Mouse (Mus musculus) pancreas, adult 10 weeks (tissue): Measurements from ENCODE around the gene Hus1. TPM values are rescaled to one million over a fixed set of nuclear protein-coding genes. Genes with fewer than 3 reads are reported as not detected.

Source experiments
- polyA plus RNA-seq: library from polyadenylated mRNA; stranded (reverse); fragments of 350-450 nt; fragmentation: Illumina TruSeq; extraction: RNeasy Lipid Tissue Mini Kit (QIAGEN cat#74804); gene quantifications from one replicate; pipeline ENCODE4 v1.2.3, GENCODE M21; 2015; ENCODE audit warnings: low read depth, low replicate concordance; ENCODE audit not compliant: insufficient read depth

Hus1 gene
- 2.9 TPM for polyA plus RNA-seq

GRCm38 (mm10) chr11:9010853-9011339 is at the start of gene Hus1:
Gene Hus1 (minus strand): TSS chr11:9011191.

DNA sequence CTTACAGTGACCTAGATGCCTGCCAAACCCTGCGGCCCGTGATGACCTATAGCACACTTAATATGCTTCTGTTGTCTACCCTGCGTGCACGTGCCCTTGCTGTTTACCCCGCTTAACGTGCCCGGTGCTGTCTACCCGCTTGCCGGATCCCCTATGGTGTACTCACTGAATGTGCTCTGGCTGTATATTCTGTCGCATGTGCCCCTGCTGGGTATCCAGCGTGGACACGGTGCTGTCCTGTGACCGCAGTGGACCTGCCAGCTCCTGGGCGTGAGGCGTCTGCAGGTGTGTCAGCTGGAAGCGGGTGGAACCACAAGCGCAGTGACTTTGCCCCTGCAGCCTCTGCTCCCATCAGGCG is 37.7 kb upstream of the Hus1 start, which contains the start of gene Sun3:
Sun3 (minus strand) TSS at position 289 of the 358 bp plus-strand sequence.

GRCm38 (mm10) chr11:9048011-9048702 is 37.2 kb upstream of the Hus1 start, which contains the start of gene Gm11992:
Gene Gm11992 (plus strand): TSS chr11:9048594.

GRCm38 (mm10) chr11:8973166-8973565 is 37.8 kb downstream of the Hus1 start, which contains the start of gene Pkd1l1:
Gene Pkd1l1 (minus strand): TSS chr11:8973266.

Other genes starting within 250 kb of the Hus1 start
- gene Pkd1l1, start 37.9 kb downstream of the Hus1 start, polyA plus RNA-seq: 0.09 TPM
- not detected for gene Gm11992, start 37.4 kb upstream of the Hus1 start, polyA plus RNA-seq
- gene Sun3, start 37.8 kb upstream of the Hus1 start, polyA plus RNA-seq: not detected
- gene Upp1, start 106.9 kb upstream of the Hus1 start, polyA plus RNA-seq: 9.5 TPM
- gene Abca13, start 180.8 kb upstream of the Hus1 start, polyA plus RNA-seq: not detected